Mouse (Mus musculus) heart, embryonic 16.5 days (tissue): ENCODE measurements at regions not wholly inside any gene's neighbourhood (a gene's known extent, or its start where the extent isn't known, plus 50 kb on each side); places are given as distances from the start of the nearest gene placed in this dataset.
A peak's percentile ranks its signal among the peaks of the same experiment; 100 is the strongest.

Experiments
- ATAC-seq: fragments of 200-750 bp; cut with Nextera tagmentation; replicated peaks from 2 replicates; pipeline ENCODE4 v1.8.0; 2017; ENCODE audit warnings: moderate number of reproducible peaks; ENCODE audit not compliant: insufficient read depth, low FRiP score; ENCODE audit errors: extremely low read depth
- H3K27ac ChIP-seq: fragments of 300-500 bp; sonication (generic); 2 replicates; pipeline ENCODE4 v1.5.1; 2014; ENCODE audit warnings: mild to moderate bottlenecking, low read length, control low read depth, moderate library complexity
- H3K27me3 ChIP-seq: fragments of 300-500 bp; sonication (generic); 2 replicates; pipeline ENCODE4 v1.6.1; 2014; ENCODE audit warnings: low read length, mixed read lengths; ENCODE audit not compliant: control insufficient read depth, insufficient read depth
- H3K36me3 ChIP-seq: fragments of 300-500 bp; sonication (generic); 2 replicates; pipeline ENCODE4 v1.6.1; 2014; ENCODE audit not compliant: control insufficient read depth, insufficient read depth
- H3K4me1 ChIP-seq: fragments of 300-500 bp; sonication (generic); 2 replicates; pipeline ENCODE4 v1.6.1; 2014; ENCODE audit warnings: low read length, mixed read lengths; ENCODE audit not compliant: control insufficient read depth, insufficient read depth
- H3K4me2 ChIP-seq: fragments of 300-500 bp; sonication (generic); 2 replicates; pipeline ENCODE4 v1.6.1; 2014; ENCODE audit warnings: low read depth, mild to moderate bottlenecking, control low read depth, low read length
- H3K4me3 ChIP-seq: fragments of 300-500 bp; sonication (generic); 2 replicates; pipeline ENCODE4 v1.5.1; 2014; ENCODE audit warnings: mild to moderate bottlenecking, control low read depth, low read length
- H3K9ac ChIP-seq: fragments of 300-500 bp; sonication (generic); 2 replicates; pipeline ENCODE4 v1.6.1; 2014; ENCODE audit warnings: low read length, control low read depth
- H3K9me3 ChIP-seq: fragments of 300-500 bp; sonication (generic); replicated peaks from 2 replicates; pipeline ENCODE4 v1.6.1; 2016; ENCODE audit warnings: low read length; ENCODE audit not compliant: control insufficient read depth
- WGBS: fragments of 180-500 bp; shearing (Covaris S2); extraction: QIAGEN DNeasy Blood & Tissue Kit; methylation state at CpG from one replicate; pipeline ENCODE4 v1.1.7; 2014; 5-methylcytosine and 5-hydroxymethylcytosine counted together

DNA sequence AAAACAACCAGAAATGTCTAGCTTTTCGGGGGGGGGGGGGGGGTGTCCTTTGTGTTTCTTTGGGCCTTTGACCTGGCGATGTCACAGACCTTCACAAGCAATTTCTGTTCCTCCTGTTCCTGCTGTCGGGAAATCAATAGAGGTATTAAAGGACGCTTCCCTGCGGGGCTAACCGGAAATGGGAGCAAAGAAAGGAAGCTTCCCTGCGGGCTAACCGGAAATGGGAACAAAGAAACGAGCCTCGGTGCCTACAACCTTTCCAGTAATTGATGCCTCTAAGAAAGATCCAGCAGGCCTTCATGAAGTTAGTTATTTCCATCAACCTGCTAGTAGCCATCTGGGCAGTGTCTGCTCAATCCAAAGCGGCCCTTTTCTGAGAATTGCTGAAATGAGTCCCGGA, 78.2 kb upstream of the Phyhipl start:
- Histone ChIP-seq H3K27me3 (no peaks in the 10 kb centered on the region), H3K4me2 (no peak overlapping the region), H3K9me3 (no peaks in the 10 kb centered on the region), H3K4me1 (no peaks in the 10 kb centered on the region), H3K27ac (no peak overlapping the region), H3K9ac (no peak overlapping the region), H3K4me3 (no peak overlapping the region), H3K36me3 (no peaks in the 10 kb centered on the region)
- 70% methylated on average over 12 of the region's 12 CpGs for WGBS
- no peak for ATAC-seq

DNA sequence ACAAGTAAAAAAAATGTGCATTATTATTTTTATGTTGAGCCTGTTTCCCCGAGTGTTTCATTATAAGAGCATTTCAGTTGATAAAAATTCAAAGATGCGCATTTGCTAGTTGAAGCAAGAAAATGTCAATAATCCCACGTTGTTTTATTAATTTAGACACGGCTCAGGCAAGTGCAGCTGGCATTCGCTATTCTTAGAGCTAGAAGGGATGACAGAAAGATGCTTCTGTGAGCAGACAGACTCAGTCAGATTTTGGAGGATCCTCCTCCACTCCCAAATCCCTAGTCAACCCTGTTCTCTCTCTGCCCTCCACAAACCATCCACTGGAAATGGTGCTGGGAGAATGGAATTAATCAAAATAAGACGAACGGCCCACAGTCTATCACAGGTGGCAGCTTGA, 77.7 kb upstream of the Phyhipl start:
- Histone ChIP-seq H3K27ac (no peak overlapping the region), H3K36me3 (no peaks in the 10 kb centered on the region), H3K9ac (no peak overlapping the region), H3K4me1 (no peaks in the 10 kb centered on the region), H3K9me3 (no peaks in the 10 kb centered on the region), H3K4me2 (no peak overlapping the region), H3K4me3 (no peak overlapping the region), H3K27me3 (no peaks in the 10 kb centered on the region)
- WGBS: 80% methylated on average over 7 of the region's 7 CpGs
- ATAC-seq: no peak

DNA sequence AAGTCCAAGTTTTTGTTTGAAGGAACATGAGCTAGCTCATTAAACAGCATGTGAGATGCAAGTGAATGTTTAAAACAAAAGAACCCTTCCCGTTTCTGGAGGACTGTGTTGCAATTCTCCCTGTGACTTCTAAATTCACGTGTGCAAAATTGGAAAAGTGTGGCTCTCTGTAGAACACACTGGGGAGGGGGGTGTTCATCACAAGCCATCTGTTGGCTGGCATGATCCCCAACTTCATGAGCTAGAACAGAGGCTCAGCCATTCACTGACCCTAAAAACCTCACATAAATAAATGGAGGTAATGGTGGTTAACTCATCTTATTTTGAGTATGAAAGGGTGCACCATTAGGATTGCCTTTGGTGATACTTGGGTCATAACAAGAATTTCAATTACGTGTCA, 69.3 kb upstream of the Phyhipl start:
- H3K4me1 ChIP-seq: no peaks in the 10 kb centered on the region
- no peak overlapping the region for H3K4me2 ChIP-seq
- H3K9ac ChIP-seq: no peak overlapping the region
- H3K27ac ChIP-seq: no peak overlapping the region
- ATAC-seq: no peak
- no peaks in the 10 kb centered on the region for H3K36me3 ChIP-seq
- no peaks in the 10 kb centered on the region for H3K27me3 ChIP-seq
- H3K9me3 ChIP-seq: 0 out of 2 replicates have a peak, but pooled peaks cover 3% of the 10 kb centered on the region
- H3K4me3 ChIP-seq: no peak overlapping the region
- WGBS: 78% methylated on average over 3 of the region's 3 CpGs

DNA sequence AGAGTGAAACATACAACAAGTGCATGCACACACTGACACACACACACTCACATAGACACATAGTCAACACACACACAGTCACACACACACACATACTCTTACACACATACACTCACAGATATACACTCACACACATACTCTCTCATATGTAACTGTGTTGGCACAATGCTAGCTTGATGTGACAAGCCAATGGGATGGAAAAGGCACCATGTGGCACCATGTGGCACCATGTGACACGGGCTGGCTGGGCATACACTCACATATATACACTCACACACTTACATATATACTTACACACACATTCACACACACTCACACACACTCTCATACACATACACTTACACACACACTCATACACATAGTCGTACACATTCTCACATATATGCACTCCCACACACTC, 67.0 kb upstream of the Phyhipl start:
- Histone ChIP-seq H3K36me3 (no peaks in the 10 kb centered on the region), H3K27me3 (no peaks in the 10 kb centered on the region), H3K9me3 (0 out of 2 replicates have a peak, but pooled peaks cover 3% of the 10 kb centered on the region), H3K4me2 (no peak overlapping the region), H3K4me3 (no peak overlapping the region), H3K4me1 (no peaks in the 10 kb centered on the region), H3K27ac (no peak overlapping the region), H3K9ac (no peak overlapping the region)
- no peak for ATAC-seq
- WGBS: 71% methylated on average over 2 of the region's 2 CpGs

DNA sequence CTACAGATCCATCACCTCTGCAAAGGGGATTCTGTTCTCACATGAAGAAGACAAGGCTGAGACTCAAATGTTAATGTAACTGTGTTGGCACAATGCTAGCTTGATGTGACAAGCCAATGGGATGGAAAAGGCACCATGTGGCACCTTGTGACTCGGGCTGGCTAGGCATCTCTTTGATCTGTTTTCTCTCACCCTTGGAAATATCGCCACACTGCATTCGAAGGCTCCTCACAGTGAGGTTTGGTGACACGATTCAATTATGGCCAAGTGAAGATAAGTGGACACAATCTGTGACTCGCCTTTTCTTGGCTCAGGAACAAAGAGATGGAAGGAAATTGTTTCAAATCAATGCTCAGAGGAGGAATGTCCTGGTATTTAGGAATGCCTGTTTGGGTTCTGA, 66.6 kb upstream of the Phyhipl start:
- no peak overlapping the region for H3K27ac ChIP-seq
- 0 out of 2 replicates have a peak, but pooled peaks cover 3% of the 10 kb centered on the region for H3K9me3 ChIP-seq
- no peak overlapping the region for H3K4me3 ChIP-seq
- 54% methylated on average over 5 of the region's 5 CpGs for WGBS
- no peaks in the 10 kb centered on the region for H3K27me3 ChIP-seq
- ATAC-seq: no peak
- H3K4me1 ChIP-seq: no peaks in the 10 kb centered on the region
- H3K36me3 ChIP-seq: no peaks in the 10 kb centered on the region
- no peak overlapping the region for H3K4me2 ChIP-seq
- no peak overlapping the region for H3K9ac ChIP-seq

DNA sequence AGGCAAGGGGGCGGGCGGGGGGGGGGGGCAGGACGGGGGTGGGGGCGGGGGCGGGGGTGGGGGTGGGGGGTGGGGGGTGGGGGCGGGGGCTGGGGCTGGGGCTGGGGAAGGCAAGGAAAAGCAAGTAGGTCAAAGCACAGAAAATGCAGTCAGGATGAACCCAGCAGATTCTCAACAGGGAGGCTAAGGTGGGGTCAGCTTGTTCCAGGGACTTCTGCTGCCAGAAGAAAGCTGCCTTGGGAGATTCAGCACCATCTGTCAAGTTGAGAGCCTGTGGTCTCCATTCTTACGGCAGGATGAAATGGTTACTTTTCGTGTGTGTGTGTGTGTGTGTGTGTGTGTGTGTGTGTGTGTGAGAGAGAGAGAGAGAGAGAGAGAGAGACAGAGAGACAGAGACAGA, 61.7 kb upstream of the Phyhipl start:
- ATAC-seq: no peak
- 11% methylated on average over 3 of the region's 8 CpGs for WGBS
- Histone ChIP-seq H3K36me3 (no peaks in the 10 kb centered on the region), H3K27ac (peak overlapping the region; percentile 5; the same call in 1 of the 2 replicates), H3K4me2 (peak overlapping the region; percentile 15; the same call in 1 of the 2 replicates), H3K9ac (no peak overlapping the region), H3K9me3 (no peaks in the 10 kb centered on the region), H3K4me1 (no peaks in the 10 kb centered on the region), H3K4me3 (no peak overlapping the region), H3K27me3 (no peaks in the 10 kb centered on the region)

DNA sequence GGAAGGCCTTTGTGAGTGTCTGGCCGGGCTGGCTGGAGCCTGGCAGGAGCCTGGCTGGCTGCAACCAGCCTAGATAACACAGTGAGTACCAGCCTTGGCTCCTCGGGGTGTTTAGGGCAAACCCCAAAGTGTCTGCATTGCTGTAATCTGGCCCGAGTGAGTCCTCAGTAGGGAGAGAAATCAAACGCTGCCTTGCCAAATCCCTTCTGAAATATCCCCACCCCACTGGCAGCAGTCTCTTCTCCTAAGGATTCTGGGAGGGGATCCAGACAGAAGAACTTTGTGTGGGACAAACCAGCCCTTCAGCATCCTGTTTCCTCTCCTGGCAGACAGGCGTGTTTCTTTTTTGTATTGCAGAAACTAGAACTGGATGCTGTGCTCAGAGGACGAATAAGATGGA, 61.3 kb upstream of the Phyhipl start:
- Histone ChIP-seq H3K27me3 (no peaks in the 10 kb centered on the region), H3K9me3 (no peaks in the 10 kb centered on the region), H3K27ac (no peak overlapping the region), H3K9ac (no peak overlapping the region), H3K4me2 (peak overlapping the region; percentile 13; the same call in 1 of the 2 replicates), H3K4me3 (no peak overlapping the region), H3K36me3 (no peaks in the 10 kb centered on the region), H3K4me1 (no peaks in the 10 kb centered on the region)
- WGBS: 12% methylated on average over 6 of the region's 6 CpGs
- 0 out of 2 replicates have a peak, but pooled peaks have one; percentile 23 for ATAC-seq

DNA sequence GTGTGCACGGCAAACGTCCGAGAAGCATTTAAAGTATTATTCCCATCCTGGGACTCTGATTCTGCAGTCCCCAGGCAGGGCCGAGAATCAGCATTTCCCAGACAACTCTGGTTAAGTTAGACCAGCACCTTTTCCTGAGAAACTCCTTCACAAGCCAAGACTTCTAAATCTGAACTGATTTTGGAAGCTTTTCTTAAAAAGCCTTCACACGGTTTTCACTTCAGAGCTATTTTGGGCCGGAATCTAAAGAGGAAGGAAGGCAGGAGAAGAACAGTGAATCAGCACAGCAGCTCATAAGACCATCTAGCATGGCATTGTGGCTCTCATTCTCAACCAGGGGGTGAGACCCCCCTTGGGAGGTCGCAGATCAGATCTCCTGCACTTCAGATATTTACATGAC, 57.5 kb upstream of the Phyhipl start:
- H3K4me3 ChIP-seq: no peak overlapping the region
- WGBS: 71% methylated on average over 7 of the region's 7 CpGs
- no peaks in the 10 kb centered on the region for H3K27me3 ChIP-seq
- H3K4me2 ChIP-seq: no peak overlapping the region
- H3K9ac ChIP-seq: no peak overlapping the region
- no peak overlapping the region for H3K27ac ChIP-seq
- no peaks in the 10 kb centered on the region for H3K36me3 ChIP-seq
- no peaks in the 10 kb centered on the region for H3K4me1 ChIP-seq
- no peak for ATAC-seq
- H3K9me3 ChIP-seq: no peaks in the 10 kb centered on the region

DNA sequence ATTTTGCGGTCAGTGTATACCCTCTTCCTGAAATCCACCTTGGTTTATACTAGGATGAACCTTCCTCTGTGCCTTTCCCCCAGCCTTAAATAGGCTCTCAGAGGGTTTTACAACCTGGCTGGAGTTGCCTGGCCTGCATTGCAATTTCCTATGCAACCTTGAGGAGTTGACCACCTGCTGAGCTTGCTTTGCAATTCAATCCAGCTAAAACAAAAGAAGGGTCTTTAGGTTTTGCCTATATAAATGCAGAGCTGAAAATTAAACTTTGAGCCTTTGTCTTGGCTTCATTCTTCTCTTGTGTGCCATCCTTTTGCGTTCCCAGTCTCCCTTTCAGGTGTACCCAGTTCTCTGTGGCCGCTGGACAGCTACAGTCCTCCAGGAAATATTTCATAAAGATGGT, 53.0 kb upstream of the Phyhipl start:
- no peak for ATAC-seq
- Histone ChIP-seq H3K36me3 (no peaks in the 10 kb centered on the region), H3K27ac (no peak overlapping the region), H3K4me1 (no peaks in the 10 kb centered on the region), H3K9ac (no peak overlapping the region), H3K4me3 (no peak overlapping the region), H3K27me3 (no peaks in the 10 kb centered on the region), H3K9me3 (no peaks in the 10 kb centered on the region), H3K4me2 (no peak overlapping the region)
- WGBS: 64% methylated on average over 3 of the region's 3 CpGs
